Mouse (Mus musculus): ENCODE data around the gene Slc16a2. TPM values are rescaled to one million over a fixed set of nuclear protein-coding genes. Genes with fewer than 3 reads are reported as not detected.

The Slc16a2 gene
- polyA plus RNA-seq, 1 experiment from 2014 or later, result 10.2 TPM

- WGBS, result 86% methylated on average over 1 of the region's 1 CpGs
- no peak for ATAC-seq (ENCODE audit: insufficient read depth, low FRiP score)
Measured at GRCm38 (mm10) chrX:103746197-103746596, 75.6 kb downstream of the Slc16a2 start.

DNA sequence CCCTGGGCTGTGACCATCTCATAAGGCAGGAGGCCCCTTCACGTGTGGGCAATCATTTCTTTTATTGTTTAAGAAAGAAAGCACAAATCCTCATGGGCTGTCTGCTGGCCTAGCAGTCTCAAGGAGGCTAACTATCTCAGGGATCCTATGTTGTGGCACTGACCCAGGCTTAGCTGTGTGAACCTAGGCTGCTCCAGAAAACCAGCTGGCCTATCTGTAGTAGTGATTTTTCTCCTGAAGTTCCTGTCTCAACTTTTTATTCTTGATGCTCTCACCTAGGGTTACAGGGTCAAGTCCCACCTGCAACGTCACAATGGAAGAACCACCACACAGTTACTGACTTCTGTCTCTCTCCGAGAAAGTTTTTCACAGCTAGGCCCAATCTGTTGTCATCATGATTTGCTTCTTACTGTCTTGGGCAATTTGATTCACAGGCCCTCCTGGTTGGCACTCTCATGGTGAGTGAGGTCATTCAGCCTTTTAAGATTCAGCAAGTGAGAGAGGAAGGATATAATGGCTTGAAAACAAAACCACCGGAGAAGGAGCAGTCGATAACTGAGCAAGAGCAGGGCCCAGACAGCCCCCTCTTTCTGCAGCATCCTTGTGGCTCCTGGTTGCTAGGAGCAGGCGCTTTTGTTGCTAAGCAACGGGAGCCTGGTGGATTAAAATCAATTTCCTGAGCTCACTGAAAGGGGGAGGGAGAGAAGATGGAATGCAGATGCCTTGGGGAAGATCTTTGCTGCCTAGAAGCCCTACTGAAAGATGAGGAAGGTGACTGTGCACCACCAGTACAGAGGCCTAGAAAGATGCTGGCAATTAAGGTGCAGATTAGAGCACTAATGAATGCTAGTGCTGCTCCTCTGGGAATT lies 77.4 kb downstream of the Slc16a2 start:
- Histone ChIP-seq H3K9me3 (replicated peaks; ENCODE audit: control insufficient read depth, low read length) (no peaks in the 10 kb centered on the region), H3K27ac (ENCODE audit: low read length) (no peak overlapping the region), H3K4me2 (ENCODE audit: low read depth, low read length) (no peak overlapping the region), H3K4me1 (ENCODE audit: control insufficient read depth, insufficient read depth, low read length) (no peaks in the 10 kb centered on the region), H3K36me3 (ENCODE audit: control insufficient read depth, insufficient read depth, low read length) (no peaks in the 10 kb centered on the region), H3K27me3 (ENCODE audit: control insufficient read depth, insufficient read depth, low read length) (peaks cover 24% of the 10 kb centered on the region; the same call in 1 of the 2 replicates), H3K9ac (ENCODE audit: low read length) (no peak overlapping the region), H3K4me3 (replicated peaks; ENCODE audit: low read length) (no peak overlapping the region)
- 39% methylated on average over 7 of the region's 7 CpGs for WGBS
- no peak for ATAC-seq (ENCODE audit: insufficient read depth, low FRiP score)

More at GRCm38 (mm10) chrX:103746197-103746596, 75.6 kb downstream of the Slc16a2 start:
- Histone ChIP-seq H3K27ac (ENCODE audit: low read length) (no peak overlapping the region), H3K4me1 (ENCODE audit: control insufficient read depth, insufficient read depth, low read length) (no peaks in the 10 kb centered on the region), H3K36me3 (ENCODE audit: control insufficient read depth, insufficient read depth, low read length) (no peaks in the 10 kb centered on the region), H3K9ac (ENCODE audit: low read length) (no peak overlapping the region), H3K4me2 (ENCODE audit: low read depth, low read length) (no peak overlapping the region), H3K27me3 (ENCODE audit: control insufficient read depth, insufficient read depth, low read length) (peaks cover 18% of the 10 kb centered on the region; the same call in 1 of the 2 replicates), H3K9me3 (replicated peaks; ENCODE audit: control insufficient read depth, low read length) (no peaks in the 10 kb centered on the region), H3K4me3 (replicated peaks; ENCODE audit: low read length) (no peak overlapping the region)

GRCm38 (mm10) chrX:103742057-103742315 lies 79.8 kb downstream of the Slc16a2 start:
- ATAC-seq (ENCODE audit: insufficient read depth, low FRiP score), result no peak
- Histone ChIP-seq H3K4me1 (ENCODE audit: control insufficient read depth, insufficient read depth, low read length) (no peaks in the 10 kb centered on the region), H3K9me3 (replicated peaks; ENCODE audit: control insufficient read depth, low read length) (no peaks in the 10 kb centered on the region), H3K9ac (ENCODE audit: low read length) (no peak overlapping the region), H3K36me3 (ENCODE audit: control insufficient read depth, insufficient read depth, low read length) (no peaks in the 10 kb centered on the region), H3K27me3 (ENCODE audit: control insufficient read depth, insufficient read depth, low read length) (peaks cover 31% of the 10 kb centered on the region; the same call in 1 of the 2 replicates), H3K4me2 (ENCODE audit: low read depth, low read length) (no peak overlapping the region), H3K4me3 (replicated peaks; ENCODE audit: low read length) (no peak overlapping the region), H3K27ac (ENCODE audit: low read length) (no peak overlapping the region)
- WGBS, result 72% methylated on average over 2 of the region's 2 CpGs

GRCm38 (mm10) chrX:103741215-103742056 lies 80.3 kb downstream of the Slc16a2 start:
- no peaks in the 10 kb centered on the region for H3K4me1 ChIP-seq (ENCODE audit: control insufficient read depth, insufficient read depth, low read length)
- no peak overlapping the region for H3K27ac ChIP-seq (ENCODE audit: low read length)
- peaks cover 32% of the 10 kb centered on the region for H3K27me3 ChIP-seq (ENCODE audit: control insufficient read depth, insufficient read depth, low read length)
- WGBS, result 64% methylated on average over 12 of the region's 13 CpGs
- no peaks in the 10 kb centered on the region for H3K36me3 ChIP-seq (ENCODE audit: control insufficient read depth, insufficient read depth, low read length)
- H3K9me3 ChIP-seq (replicated peaks; ENCODE audit: control insufficient read depth, low read length), result no peaks in the 10 kb centered on the region
- H3K4me2 ChIP-seq (ENCODE audit: low read depth, low read length), result no peak overlapping the region
- H3K4me3 ChIP-seq (replicated peaks; ENCODE audit: low read length), result no peak overlapping the region
- no peak for ATAC-seq (ENCODE audit: insufficient read depth, low FRiP score)
- H3K9ac ChIP-seq (ENCODE audit: low read length), result no peak overlapping the region

GRCm38 (mm10) chrX:103734041-103734625 lies 87.7 kb downstream of the Slc16a2 start:
- Histone ChIP-seq H3K27ac (ENCODE audit: low read length) (no peak overlapping the region), H3K4me1 (ENCODE audit: control insufficient read depth, insufficient read depth, low read length) (no peaks in the 10 kb centered on the region), H3K36me3 (ENCODE audit: control insufficient read depth, insufficient read depth, low read length) (no peaks in the 10 kb centered on the region), H3K9me3 (replicated peaks; ENCODE audit: control insufficient read depth, low read length) (no peaks in the 10 kb centered on the region), H3K9ac (ENCODE audit: low read length) (no peak overlapping the region), H3K4me2 (ENCODE audit: low read depth, low read length) (no peak overlapping the region), H3K4me3 (replicated peaks; ENCODE audit: low read length) (no peak overlapping the region), H3K27me3 (ENCODE audit: control insufficient read depth, insufficient read depth, low read length) (peaks cover 40% of the 10 kb centered on the region)
- 61% methylated on average over 7 of the region's 7 CpGs for WGBS
- no peak for ATAC-seq (ENCODE audit: insufficient read depth, low FRiP score)

DNA sequence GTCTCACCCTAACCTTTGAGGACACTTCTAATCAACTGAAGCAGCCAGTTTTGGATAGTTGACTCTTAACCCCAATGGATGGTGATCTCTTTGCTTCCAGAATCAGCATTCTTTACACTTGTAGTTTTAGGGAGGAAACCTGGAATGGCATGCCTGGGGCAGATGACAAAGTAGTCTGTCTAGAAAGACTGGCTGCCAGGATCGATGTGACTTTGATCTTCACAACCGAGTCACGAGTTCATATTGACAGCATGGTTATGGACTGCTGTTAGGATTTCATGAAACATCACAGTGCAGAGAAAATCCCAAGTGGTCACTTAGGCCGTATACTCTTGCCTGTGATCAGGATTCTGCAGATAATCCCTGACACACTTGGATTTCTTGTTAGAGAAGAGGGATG lies 88.7 kb downstream of the Slc16a2 start:
- no peak for ATAC-seq (ENCODE audit: insufficient read depth, low FRiP score)
- H3K4me1 ChIP-seq (ENCODE audit: control insufficient read depth, insufficient read depth, low read length), result no peaks in the 10 kb centered on the region
- H3K9ac ChIP-seq (ENCODE audit: low read length), result no peak overlapping the region
- H3K27ac ChIP-seq (ENCODE audit: low read length), result no peak overlapping the region
- no peaks in the 10 kb centered on the region for H3K36me3 ChIP-seq (ENCODE audit: control insufficient read depth, insufficient read depth, low read length)
- peaks cover 33% of the 10 kb centered on the region for H3K27me3 ChIP-seq (ENCODE audit: control insufficient read depth, insufficient read depth, low read length)
- no peaks in the 10 kb centered on the region for H3K9me3 ChIP-seq (replicated peaks; ENCODE audit: control insufficient read depth, low read length)
- 70% methylated on average over 4 of the region's 4 CpGs for WGBS
- H3K4me2 ChIP-seq (ENCODE audit: low read depth, low read length), result no peak overlapping the region
- H3K4me3 ChIP-seq (replicated peaks; ENCODE audit: low read length), result no peak overlapping the region

- H3K27me3 ChIP-seq (ENCODE audit: control insufficient read depth, insufficient read depth, low read length), result peaks cover 32% of the 10 kb centered on the region
- H3K36me3 ChIP-seq (ENCODE audit: control insufficient read depth, insufficient read depth, low read length), result no peaks in the 10 kb centered on the region
- H3K4me3 ChIP-seq (replicated peaks; ENCODE audit: low read length), result no peak overlapping the region
- no peak overlapping the region for H3K4me2 ChIP-seq (ENCODE audit: low read depth, low read length)
- ATAC-seq (ENCODE audit: insufficient read depth, low FRiP score), result no peak
- H3K9ac ChIP-seq (ENCODE audit: low read length), result no peak overlapping the region
- WGBS, result 62% methylated on average over 4 of the region's 4 CpGs
- H3K4me1 ChIP-seq (ENCODE audit: control insufficient read depth, insufficient read depth, low read length), result no peaks in the 10 kb centered on the region
- H3K9me3 ChIP-seq (replicated peaks; ENCODE audit: control insufficient read depth, low read length), result no peaks in the 10 kb centered on the region
- H3K27ac ChIP-seq (ENCODE audit: low read length), result no peak overlapping the region
Measured at GRCm38 (mm10) chrX:103732033-103732703, 89.6 kb downstream of the Slc16a2 start.

DNA sequence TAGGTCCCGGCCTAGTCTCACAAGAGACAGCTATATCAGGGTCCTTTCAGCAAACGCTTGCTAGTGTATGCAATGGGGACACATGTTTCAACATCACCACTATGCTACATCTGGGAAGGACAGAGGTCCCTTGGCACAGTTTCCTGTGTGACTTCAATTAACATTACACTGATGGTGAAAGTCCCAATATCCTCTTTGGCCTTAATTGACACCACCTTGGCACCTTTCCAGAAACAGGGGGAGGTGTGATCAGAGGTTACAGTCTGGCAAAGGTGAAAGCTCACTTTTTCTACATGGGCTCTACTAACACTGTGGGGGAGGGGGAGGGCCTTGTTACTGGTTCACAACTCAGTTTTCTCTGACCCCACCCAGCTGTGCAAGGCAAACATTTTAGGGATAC lies 99.3 kb downstream of the Slc16a2 start:
- peaks cover 7% of the 10 kb centered on the region; the same call in 1 of the 2 replicates for H3K27me3 ChIP-seq (ENCODE audit: control insufficient read depth, insufficient read depth, low read length)
- ATAC-seq (ENCODE audit: insufficient read depth, low FRiP score), result no peak

More for the DNA sequence above, 99.3 kb downstream of the Slc16a2 start:
- Histone ChIP-seq H3K4me1 (ENCODE audit: control insufficient read depth, insufficient read depth, low read length) (no peaks in the 10 kb centered on the region), H3K4me3 (replicated peaks; ENCODE audit: low read length) (no peak overlapping the region), H3K9ac (ENCODE audit: low read length) (no peak overlapping the region), H3K27ac (ENCODE audit: low read length) (no peak overlapping the region), H3K9me3 (replicated peaks; ENCODE audit: control insufficient read depth, low read length) (no peaks in the 10 kb centered on the region), H3K4me2 (ENCODE audit: low read depth, low read length) (no peak overlapping the region), H3K36me3 (ENCODE audit: control insufficient read depth, insufficient read depth, low read length) (no peaks in the 10 kb centered on the region)
- 67% methylated on average over 2 of the region's 2 CpGs for WGBS
